Mouse (Mus musculus) telencephalon, adult 2 months (tissue): ENCODE measurements around the gene 1110059E24Rik.
A peak's percentile ranks its signal among the peaks of the same experiment; 100 is the strongest.

ENCODE experiments used
- DNase-seq: peaks from one replicate; pipeline ENCODE4 v3.0.0-alpha.2; 2011; ENCODE audit warnings: low read depth, low spot score

1110059E24Rik gene

DNA sequence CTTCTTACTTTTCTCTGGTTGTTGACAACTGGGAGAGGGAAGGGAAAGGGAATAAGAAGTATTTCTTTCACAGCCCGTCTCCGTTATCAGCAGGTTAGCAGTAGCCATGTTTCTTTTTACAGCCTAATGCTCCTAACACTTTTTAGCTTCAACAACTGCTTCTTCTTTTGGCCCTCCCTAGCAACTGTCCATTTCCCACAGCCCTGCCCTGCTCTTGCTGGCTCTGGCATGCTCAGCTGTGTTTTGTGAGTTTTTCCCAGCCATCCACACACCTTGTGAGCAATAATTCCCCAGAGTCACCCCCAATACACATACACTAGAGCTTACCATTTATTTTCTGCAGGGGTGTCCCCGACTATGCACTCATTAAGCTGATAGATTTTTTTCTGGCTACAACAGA lies 75.3 kb downstream of the 1110059E24Rik start:
- no peak for DNase-seq

GRCm38 (mm10) chr19:21571986-21572385 lies 80.8 kb downstream of the 1110059E24Rik start:
- DNase-seq, result no peak

GRCm38 (mm10) chr19:21571223-21571980 lies 81.4 kb downstream of the 1110059E24Rik start:
- DNase-seq, result peak; percentile 38

DNA sequence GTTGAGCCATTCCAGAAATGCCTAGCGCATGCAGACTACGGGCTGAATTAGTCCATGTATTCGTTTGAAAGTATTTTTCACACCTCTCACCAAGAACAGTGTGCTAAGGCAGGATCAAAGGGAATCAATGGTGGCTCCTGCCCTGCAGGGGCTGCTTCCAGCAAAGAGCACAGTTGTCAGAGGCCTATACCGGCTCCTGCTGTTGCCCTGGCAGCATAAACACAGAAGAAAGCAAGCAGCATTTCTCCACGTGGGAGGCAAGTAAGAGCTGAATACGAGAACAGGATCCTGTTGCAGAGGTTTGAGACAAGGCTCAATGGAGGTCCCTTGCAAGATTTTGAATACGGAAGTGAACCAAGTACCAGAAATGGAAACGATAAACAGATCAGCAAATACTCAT lies 82.0 kb downstream of the 1110059E24Rik start:
- peak; percentile 19 for DNase-seq

- no peak for DNase-seq
Measured at GRCm38 (mm10) chr19:21568528-21569185, 84.1 kb downstream of the 1110059E24Rik start.

DNA sequence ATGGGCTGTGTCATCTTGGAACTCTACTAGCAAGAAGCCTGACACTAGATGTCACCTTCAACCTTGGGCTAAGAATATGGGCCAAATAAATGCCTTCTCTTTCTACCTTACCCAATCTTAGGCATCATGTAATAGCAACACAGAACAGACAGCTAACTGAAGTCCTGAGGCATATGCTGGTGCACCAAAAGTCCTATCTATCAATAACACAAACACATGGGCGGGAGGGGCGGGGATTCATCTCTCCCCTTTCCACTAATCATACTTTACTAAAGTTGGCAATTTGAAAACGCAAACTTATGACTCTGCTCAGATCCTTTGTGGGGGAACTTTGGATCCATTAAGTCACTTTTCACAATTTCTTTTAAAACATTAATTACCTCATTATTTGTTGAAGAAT lies 84.8 kb downstream of the 1110059E24Rik start:
- DNase-seq, result no peak

GRCm38 (mm10) chr19:21566484-21566883 lies 86.3 kb downstream of the 1110059E24Rik start:
- no peak for DNase-seq

GRCm38 (mm10) chr19:21564461-21564797 lies 88.3 kb downstream of the 1110059E24Rik start:
- no peak for DNase-seq

GRCm38 (mm10) chr19:21563789-21564460 lies 88.9 kb downstream of the 1110059E24Rik start:
- DNase-seq, result peak; percentile 62

- DNase-seq, result no peak
Measured at GRCm38 (mm10) chr19:21562996-21563395, 89.8 kb downstream of the 1110059E24Rik start.

DNA sequence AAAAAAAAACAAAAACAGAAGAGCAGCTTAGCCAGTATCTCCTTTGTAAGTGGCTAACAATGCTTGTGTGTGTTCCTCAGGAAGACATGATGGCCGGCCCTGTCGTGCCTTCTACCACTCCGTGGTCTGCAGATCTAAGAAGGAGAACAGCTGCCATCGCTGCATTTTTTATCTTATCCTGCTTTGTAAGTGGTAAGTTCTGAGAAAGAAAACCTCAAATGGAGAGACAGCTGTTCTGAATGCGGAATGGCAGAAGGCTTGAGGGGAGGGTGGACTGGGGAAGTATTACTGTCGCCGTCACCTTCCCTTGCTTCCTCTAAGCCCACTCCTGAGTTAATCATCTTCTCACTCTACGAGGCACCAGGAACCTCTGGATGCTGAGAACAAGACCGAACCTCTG lies 100.0 kb downstream of the 1110059E24Rik start:
- DNase-seq, result no peak

GRCm38 (mm10) chr19:21551921-21552536 lies 100.7 kb downstream of the 1110059E24Rik start:
- no peak for DNase-seq

DNA sequence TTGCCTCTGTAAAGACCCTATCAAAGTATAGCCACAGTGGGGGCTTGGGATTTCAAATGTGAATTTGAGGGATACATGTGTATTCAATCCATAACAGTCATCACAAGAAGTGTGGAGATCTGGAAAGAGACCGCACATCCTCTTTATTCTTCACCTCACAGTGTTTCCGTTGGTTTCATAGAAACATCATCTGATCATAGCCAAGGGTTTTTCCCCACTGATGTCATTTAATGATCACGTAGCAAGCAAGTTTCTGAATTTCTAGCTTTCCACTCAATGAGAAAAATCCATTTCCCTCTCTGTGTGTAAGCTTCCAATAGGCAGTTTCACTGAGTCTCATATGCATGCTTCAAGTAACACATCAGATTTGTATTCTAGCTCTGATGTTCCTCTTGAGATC lies 103.1 kb downstream of the 1110059E24Rik start:
- no peak for DNase-seq

DNA sequence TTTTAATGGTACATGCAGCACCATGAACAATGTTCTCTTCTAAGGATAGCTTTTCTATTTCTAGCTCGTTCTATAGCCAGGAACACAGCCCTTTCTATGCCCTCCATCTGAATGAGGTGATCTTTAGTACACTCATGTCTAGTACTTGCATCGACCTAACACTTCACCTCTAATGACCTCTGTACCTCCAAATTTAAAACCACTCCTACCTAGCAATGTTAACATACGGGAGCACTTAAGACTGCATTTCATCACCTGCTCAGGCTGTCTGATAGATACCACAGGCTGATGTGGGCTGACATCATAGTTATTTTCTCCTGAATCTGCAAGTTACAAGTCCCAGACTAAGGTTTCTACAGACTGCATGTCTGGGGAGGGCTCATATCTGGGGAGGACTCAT lies 103.8 kb downstream of the 1110059E24Rik start:
- no peak for DNase-seq

DNA sequence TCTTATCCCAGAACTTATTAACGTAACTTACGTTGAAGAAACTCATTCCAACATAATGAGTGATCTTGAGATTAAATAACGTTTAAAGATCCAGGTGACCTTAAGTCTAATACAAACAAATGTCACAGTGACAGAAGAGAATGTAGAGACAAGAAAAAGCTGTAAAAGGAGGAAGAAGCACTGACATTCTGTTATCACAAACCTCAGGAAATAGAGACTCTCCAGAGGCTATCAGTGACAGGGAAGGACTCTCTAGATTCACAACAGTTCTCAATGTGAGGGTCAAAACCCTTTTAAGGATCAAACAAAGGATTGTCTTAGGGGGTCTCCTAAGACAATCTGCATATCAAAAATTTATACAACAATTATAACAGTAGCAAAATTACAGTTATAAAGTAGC lies 115.7 kb downstream of the 1110059E24Rik start:
- DNase-seq, result no peak
